Mouse (Mus musculus) Patski (cell line): ENCODE data around the gene Wwox. TPM values are rescaled to one million over a fixed set of nuclear protein-coding genes. Genes with fewer than 3 reads are reported as not detected.

ENCODE experiments used
- ATAC-seq: fragments of 100-300 bp; one replicate; pipeline ENCODE4 v1.8.0; 2021
- CTCF ChIA-PET: fragments of 350-600 bp; sonication (Branson Sonifier 250); formaldehyde crosslinking; loops from one replicate; lab custom pipeline; 2022; ENCODE audit warnings: inconsistent platforms; lab: Charles Lee
- POLR2A ChIA-PET: fragments of 350-600 bp; sonication (Branson Sonifier 250); formaldehyde crosslinking; loops from one replicate; lab custom pipeline; 2022; ENCODE audit warnings: antibody characterized with exemption, inconsistent platforms; lab: Charles Lee
- DNase-seq: peaks from one replicate; pipeline ENCODE4 v3.0.0-alpha.2; 2011; ENCODE audit warnings: low read depth, low spot score
- H3K27me3 ChIP-seq: fragments of 371-371 bp; one replicate; pipeline ENCODE4 v1.5.1; 2021
- CTCF ChIP-seq: fragments of 100-300 bp; IDR thresholded peaks from one replicate; pipeline ENCODE4 v1.5.1; 2021
- in situ Hi-C: fragments of 300-500 bp; cut with MboI; formaldehyde crosslinking; loops from 3 replicates; pipeline ENCODE4 v1.11.1; 2018; ENCODE audit warnings: low pct_unique_long_range_greater_than_20kb, mixed read lengths
- polyA plus RNA-seq: library from polyadenylated mRNA; unstranded; gene quantifications from one replicate; pipeline ENCODE4 v1.2.3, GENCODE M21; 2021

The Wwox gene
- polyA plus RNA-seq, 1 experiment from 2014 or later, result 21.9 TPM

- POLR2A ChIA-PET, result no interaction called here
- ATAC-seq (peak; percentile 94), DNase-seq (no peak)
- CTCF ChIA-PET, result interaction anchor here (1.3 kb wide), 1 partner anchor 16 kb away, joined by 3 read pairs; no protein-coding TSS in a partner anchor
- no peaks in the 10 kb centered on the region for H3K27me3 ChIP-seq
- no peak for TF ChIP-seq CTCF
- in situ Hi-C loops, result loop anchor here (10.0 kb wide), 3 partner anchors 617 to 1367 kb away; no protein-coding TSS in a partner anchor
These were observed 338.0 kb downstream of the Wwox start for GRCm38 (mm10) chr8:114777271-114777980.

- no peaks in the 10 kb centered on the region for H3K27me3 ChIP-seq
- in situ Hi-C loops, result loop anchor here (10.0 kb wide), 3 partner anchors 616 to 1366 kb away; no protein-coding TSS in a partner anchor
- ChIA-PET POLR2A (no interaction called here), CTCF (interaction anchor here (1.3 kb wide), 1 partner anchor 15 kb away, joined by 3 read pairs; no protein-coding TSS in a partner anchor)
- TF ChIP-seq CTCF, result no peak
- no peak for DNase-seq
- ATAC-seq, result no peak
These were observed 339.5 kb downstream of the Wwox start for GRCm38 (mm10) chr8:114779002-114779401.

GRCm38 (mm10) chr8:114783321-114783720, 343.9 kb downstream of the Wwox start:
- H3K27me3 ChIP-seq, result no peaks in the 10 kb centered on the region
- CTCF ChIA-PET, result no interaction called here
- no peak for DNase-seq
- POLR2A ChIA-PET, result no interaction called here
- ATAC-seq, result no peak
- no peak for TF ChIP-seq CTCF
- in situ Hi-C loops, result no loop called here

DNA sequence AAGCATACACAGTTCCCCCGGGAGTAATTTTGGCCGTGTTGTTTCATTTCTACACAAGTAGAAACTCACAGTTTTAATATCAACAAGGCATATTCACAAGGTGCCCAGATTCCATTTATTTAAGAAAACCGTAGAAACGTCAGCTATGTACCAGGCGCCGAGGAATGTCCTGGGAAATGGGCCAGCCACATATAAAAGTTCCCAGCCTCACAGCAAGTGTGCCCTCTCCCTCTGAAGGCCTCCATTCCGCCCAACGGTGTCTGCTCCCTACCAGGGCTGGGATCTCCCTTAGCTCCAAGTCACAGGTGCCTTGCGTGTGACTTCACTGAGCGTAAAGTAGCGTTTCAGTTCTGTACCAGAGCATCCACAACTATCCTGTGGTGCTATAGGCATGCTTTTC, 346.4 kb downstream of the Wwox start:
- DNase-seq (no peak), ATAC-seq (no peak)
- CTCF ChIA-PET, result no interaction called here
- in situ Hi-C loops, result no loop called here
- POLR2A ChIA-PET, result no interaction called here
- TF ChIP-seq CTCF, result no peak
- no peaks in the 10 kb centered on the region for H3K27me3 ChIP-seq

- no peak for DNase-seq
- ChIA-PET POLR2A (no interaction called here), CTCF (no interaction called here)
- H3K27me3 ChIP-seq, result no peaks in the 10 kb centered on the region
- no peak for TF ChIP-seq CTCF
- ATAC-seq, result no peak
- in situ Hi-C loops, result no loop called here
These were observed 350.2 kb downstream of the Wwox start for GRCm38 (mm10) chr8:114789616-114790015.

- DNase-seq (no peak), ATAC-seq (no peak)
- no peak for TF ChIP-seq CTCF
- no peaks in the 10 kb centered on the region for H3K27me3 ChIP-seq
- POLR2A ChIA-PET, result no interaction called here
- CTCF ChIA-PET, result no interaction called here
- in situ Hi-C loops, result no loop called here
These were observed 351.3 kb downstream of the Wwox start for GRCm38 (mm10) chr8:114790754-114791153.

DNA sequence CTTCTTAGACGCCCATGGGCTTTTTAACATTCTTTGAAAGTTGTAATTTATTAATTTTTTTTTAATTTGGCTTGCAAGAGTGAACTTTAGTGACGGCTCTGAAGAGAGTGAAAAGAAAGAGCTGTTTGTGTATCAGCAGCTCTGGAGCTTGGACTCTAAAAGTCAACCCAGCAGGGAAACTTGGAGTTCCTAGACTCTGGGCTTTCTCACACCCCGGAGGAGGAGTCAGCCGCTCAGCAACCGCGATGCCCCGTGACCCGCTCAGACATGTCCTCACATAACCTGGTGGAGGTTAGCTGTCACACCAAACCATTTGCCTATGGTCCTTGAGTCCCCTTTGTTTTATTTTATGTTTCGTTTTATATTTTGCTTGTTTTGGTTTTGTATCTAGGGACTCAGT, 354.2 kb downstream of the Wwox start:
- ATAC-seq (no peak), DNase-seq (no peak)
- ChIA-PET CTCF (interaction anchor here (1.6 kb wide), 2 partner anchors 12 to 15 kb away, joined by 3 to 5 read pairs; no protein-coding TSS in a partner anchor), POLR2A (no interaction called here)
- no peak for TF ChIP-seq CTCF
- no peaks in the 10 kb centered on the region for H3K27me3 ChIP-seq
- in situ Hi-C loops, result no loop called here

- no peaks in the 10 kb centered on the region for H3K27me3 ChIP-seq
- no peak for TF ChIP-seq CTCF
- DNase-seq, result no peak
- no peak for ATAC-seq
- in situ Hi-C loops, result no loop called here
- CTCF ChIA-PET, result interaction anchor here (0.5 to 0.7 kb wide), 2 partner anchors 156 to 1560 kb away, joined by 3 read pairs; no protein-coding TSS in a partner anchor
- POLR2A ChIA-PET, result interaction anchor here (0.6 kb wide), 1 partner anchor 1703 kb away, joined by 3 read pairs; the partner anchor contains the start of gene Dynlrb2
These were observed 362.1 kb downstream of the Wwox start for GRCm38 (mm10) chr8:114801428-114802134.

GRCm38 (mm10) chr8:114803113-114803512, 363.7 kb downstream of the Wwox start:
- CTCF ChIA-PET, result no interaction called here

GRCm38 (mm10) chr8:114806826-114807420, 367.5 kb downstream of the Wwox start:
- H3K27me3 ChIP-seq, result no peaks in the 10 kb centered on the region

More at GRCm38 (mm10) chr8:114803113-114803512, 363.7 kb downstream of the Wwox start:
- POLR2A ChIA-PET, result no interaction called here
- DNase-seq (no peak), ATAC-seq (no peak)
- H3K27me3 ChIP-seq, result no peaks in the 10 kb centered on the region
- TF ChIP-seq CTCF, result no peak
- in situ Hi-C loops, result no loop called here

More at GRCm38 (mm10) chr8:114806826-114807420, 367.5 kb downstream of the Wwox start:
- CTCF ChIA-PET, result no interaction called here
- TF ChIP-seq CTCF, result no peak
- POLR2A ChIA-PET, result no interaction called here
- no peak for ATAC-seq
- in situ Hi-C loops, result no loop called here
- no peak for DNase-seq
